Mouse (Mus musculus) ES-Bruce4 (cell line): ENCODE data around the gene Cd300ld3.

Source experiments
- CTCF ChIP-seq: IDR thresholded peaks from one replicate; pipeline ENCODE4 v1.8.1; 2011; ENCODE audit warnings: low read depth, low read length
- EP300 ChIP-seq: IDR thresholded peaks from 2 replicates; pipeline ENCODE4 v1.6.1; 2011; ENCODE audit warnings: low read depth, low read length; ENCODE audit not compliant: insufficient read depth
- POLR2A ChIP-seq: IDR thresholded peaks from one replicate; pipeline ENCODE4 v1.8.1; 2011; ENCODE audit warnings: low read length; ENCODE audit not compliant: insufficient read depth

DNA sequence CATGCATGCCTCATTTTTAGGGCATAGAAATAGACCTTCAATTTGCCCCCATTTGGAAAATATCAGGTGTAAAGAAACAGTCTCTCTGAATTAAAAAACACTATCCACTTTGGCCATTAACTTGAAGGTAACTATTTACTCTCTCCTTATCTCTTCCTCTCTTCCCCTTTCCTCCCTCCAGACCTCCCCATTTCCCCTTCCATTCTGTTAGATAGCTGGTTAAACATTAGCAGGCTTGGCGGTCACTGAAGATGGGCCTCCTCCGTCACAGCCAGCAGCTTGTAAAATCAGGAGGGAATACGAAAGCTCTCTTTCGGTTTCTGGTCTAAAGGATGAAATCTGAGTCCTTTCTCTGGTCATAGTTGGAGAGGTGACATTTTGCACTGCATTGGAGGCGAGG is 27.6 kb upstream of the Cd300ld3 start:
- no peak for TF ChIP-seq POLR2A
- TF ChIP-seq EP300 = no peak
- no peak for TF ChIP-seq CTCF
